Mouse (Mus musculus): ENCODE results near the gene Syne2.
A peak's percentile ranks its signal among the peaks of the same experiment; 100 is the strongest.
"Not testable (repeated sequence)": the region's sequence is repeated elsewhere in the genome, so short reads cannot be mapped to it uniquely, and the experiment has no call there.

The Syne2 gene

GRCm38 (mm10) chr12:75817959-75818452, at the start of gene Syne2:
TSS of gene Syne2 (plus strand) at chr12:75818134.
- peak; percentile 86 to 88 for DNase-seq

- DNase-seq = no peak
These were observed 46.5 kb upstream of the Syne2 start for GRCm38 (mm10) chr12:75771410-75771809.

- DNase-seq = peak; percentile 48 to 58
These were observed 45.4 kb upstream of the Syne2 start for GRCm38 (mm10) chr12:75772424-75773034.

GRCm38 (mm10) chr12:75781445-75781844, 36.5 kb upstream of the Syne2 start:
- no peak for DNase-seq

GRCm38 (mm10) chr12:75781995-75782394, 35.9 kb upstream of the Syne2 start:
- no peak for DNase-seq

- DNase-seq = no peak
These were observed 33.6 kb upstream of the Syne2 start for GRCm38 (mm10) chr12:75784271-75784751.

GRCm38 (mm10) chr12:75786681-75787080, 31.3 kb upstream of the Syne2 start:
- DNase-seq = not testable (repeated sequence)

GRCm38 (mm10) chr12:75789451-75789850, 28.5 kb upstream of the Syne2 start:
- DNase-seq = no peak

- no peak for DNase-seq
These were observed 23.4 kb upstream of the Syne2 start for GRCm38 (mm10) chr12:75794527-75794926.

GRCm38 (mm10) chr12:75796510-75796909, 21.4 kb upstream of the Syne2 start:
- peak in 1 of 2 experiments; percentile 44 for DNase-seq

GRCm38 (mm10) chr12:75806281-75806680, 11.7 kb upstream of the Syne2 start:
- no peak for DNase-seq

GRCm38 (mm10) chr12:75813766-75814165, 4.2 kb upstream of the Syne2 start:
- no peak for DNase-seq

GRCm38 (mm10) chr12:75814551-75814950, 3.4 kb upstream of the Syne2 start:
- no peak for DNase-seq

- peak; percentile 39 to 57 for DNase-seq
These were observed 715 bp upstream of the Syne2 start for GRCm38 (mm10) chr12:75816981-75817856.

GRCm38 (mm10) chr12:75818453-75819434, 810 bp downstream of the Syne2 start:
- DNase-seq = peak; percentile 84 to 86

- no peak for DNase-seq
These were observed 1.5 kb downstream of the Syne2 start for GRCm38 (mm10) chr12:75819481-75819880.

- DNase-seq = no peak
These were observed 2.3 kb downstream of the Syne2 start for GRCm38 (mm10) chr12:75820216-75820615.

GRCm38 (mm10) chr12:75822122-75822521, 4.2 kb downstream of the Syne2 start:
- no peak for DNase-seq

GRCm38 (mm10) chr12:75823475-75823874, 5.5 kb downstream of the Syne2 start:
- DNase-seq = no peak

- no peak for DNase-seq
These were observed 7.5 kb downstream of the Syne2 start for GRCm38 (mm10) chr12:75825458-75825857.

GRCm38 (mm10) chr12:75826699-75827353, 8.9 kb downstream of the Syne2 start:
- no peak for DNase-seq

- no peak for DNase-seq
These were observed 9.8 kb downstream of the Syne2 start for GRCm38 (mm10) chr12:75827751-75828150.

All from lung, adult 18-20 months (tissue).